Mouse (Mus musculus): ENCODE data around the gene Olig2. TPM values are rescaled to one million over a fixed set of nuclear protein-coding genes. Genes with fewer than 3 reads are reported as not detected.

Olig2 gene
- total and polyA plus RNA-seq, 2 experiments from 2014 or later = 16.0 to 58.7 TPM

- H3K4me3 ChIP-seq (ENCODE audit: low read length) = no peak overlapping the region
- no peaks in the 10 kb centered on the region for H3K36me3 ChIP-seq (ENCODE audit: insufficient read depth, low read length)
- peak overlapping the region; percentile 69 for H3K27ac ChIP-seq
- 42% methylated on average over 9 of the region's 9 CpGs for WGBS
- H3K9ac ChIP-seq (replicated peaks; ENCODE audit: low read length) = no peak overlapping the region
- no peaks in the 10 kb centered on the region for H3K9me3 ChIP-seq (ENCODE audit: low read length)
- H3K27me3 ChIP-seq (ENCODE audit: insufficient read depth, low read length) = peaks cover 8% of the 10 kb centered on the region
- TF ChIP-seq CTCF (IDR thresholded peaks at IDR 0.05; ENCODE audit: low read depth) = no peak
- H3K4me1 ChIP-seq (ENCODE audit: insufficient read depth, low read length) = no peaks in the 10 kb centered on the region
- DNase-seq (ENCODE audit: low spot score) = peak; percentile 77
- no peak overlapping the region for H3K4me2 ChIP-seq (ENCODE audit: low read depth, low read length)
- peak; percentile 84 for ATAC-seq
Observed at GRCm38 (mm10) chr16:91191663-91192237, 33.5 kb upstream of the Olig2 start.

- TF ChIP-seq CTCF (IDR thresholded peaks at IDR 0.05; ENCODE audit: low read depth) = no peak
- Histone ChIP-seq H3K4me1 (ENCODE audit: insufficient read depth, low read length) (no peaks in the 10 kb centered on the region), H3K4me3 (ENCODE audit: low read length) (no peak overlapping the region), H3K27me3 (ENCODE audit: insufficient read depth, low read length) (peaks cover 8% of the 10 kb centered on the region), H3K27ac (peak overlapping the region; percentile 69; the same call in 1 of the 2 replicates), H3K9me3 (ENCODE audit: low read length) (no peaks in the 10 kb centered on the region; the same call in 1 of the 2 replicates), H3K36me3 (ENCODE audit: insufficient read depth, low read length) (no peaks in the 10 kb centered on the region), H3K9ac (replicated peaks; ENCODE audit: low read length) (no peak overlapping the region), H3K4me2 (ENCODE audit: low read depth, low read length) (no peak overlapping the region)
- WGBS = 15% methylated on average over 15 of the region's 15 CpGs
- DNase-seq (ENCODE audit: low spot score) (peak; percentile 28), ATAC-seq (no peak)
Observed at GRCm38 (mm10) chr16:91192672-91193354, 32.4 kb upstream of the Olig2 start.

- Histone ChIP-seq H3K9me3 (ENCODE audit: low read length) (no peaks in the 10 kb centered on the region; the same call in 1 of the 2 replicates), H3K4me1 (ENCODE audit: insufficient read depth, low read length) (no peaks in the 10 kb centered on the region), H3K27ac (no peak overlapping the region), H3K4me3 (ENCODE audit: low read length) (no peak overlapping the region), H3K4me2 (ENCODE audit: low read depth, low read length) (no peak overlapping the region), H3K9ac (replicated peaks; ENCODE audit: low read length) (no peak overlapping the region), H3K36me3 (ENCODE audit: insufficient read depth, low read length) (no peaks in the 10 kb centered on the region), H3K27me3 (ENCODE audit: insufficient read depth, low read length) (no peaks in the 10 kb centered on the region)
- ATAC-seq (no peak), DNase-seq (ENCODE audit: low spot score) (no peak)
- WGBS = 93% methylated on average over 7 of the region's 7 CpGs
- no peak for TF ChIP-seq CTCF (IDR thresholded peaks at IDR 0.05; ENCODE audit: low read depth)
Observed at GRCm38 (mm10) chr16:91199815-91200214, 25.4 kb upstream of the Olig2 start.

DNA sequence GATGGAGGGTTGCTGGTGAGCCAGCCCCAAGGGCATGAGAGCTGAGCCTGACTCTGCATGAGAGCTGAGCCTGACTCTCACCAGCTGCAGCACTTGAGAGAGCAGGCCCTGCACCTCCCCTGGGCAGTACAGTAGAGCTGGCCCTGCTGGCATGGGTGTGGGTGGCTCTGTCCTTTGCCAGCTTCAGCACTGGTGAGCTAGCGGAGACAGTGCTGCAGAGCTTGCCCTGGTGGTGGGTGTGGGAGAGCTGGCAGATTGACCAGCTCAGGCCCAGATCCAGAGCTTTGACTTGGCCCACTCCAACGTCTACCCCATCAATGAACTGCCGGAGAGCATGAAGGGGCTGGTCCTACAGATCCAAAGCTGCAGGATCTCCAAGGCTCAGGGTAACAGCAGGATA lies 22.3 kb upstream of the Olig2 start:
- WGBS = 59% methylated on average over 3 of the region's 3 CpGs
- no peak for ATAC-seq
- 0 out of 2 replicates have a peak, but pooled peaks cover 3% of the 10 kb centered on the region for H3K27me3 ChIP-seq (ENCODE audit: insufficient read depth, low read length)

GRCm38 (mm10) chr16:91206371-91206770 lies 18.9 kb upstream of the Olig2 start:
- Histone ChIP-seq H3K4me3 (ENCODE audit: low read length) (no peak overlapping the region), H3K27ac (no peak overlapping the region), H3K9ac (replicated peaks; ENCODE audit: low read length) (no peak overlapping the region), H3K4me1 (ENCODE audit: insufficient read depth, low read length) (no peaks in the 10 kb centered on the region), H3K36me3 (ENCODE audit: insufficient read depth, low read length) (no peaks in the 10 kb centered on the region), H3K4me2 (ENCODE audit: low read depth, low read length) (no peak overlapping the region), H3K27me3 (ENCODE audit: insufficient read depth, low read length) (peaks cover 9% of the 10 kb centered on the region; the same call in 1 of the 2 replicates), H3K9me3 (ENCODE audit: low read length) (no peaks in the 10 kb centered on the region)
- DNase-seq (ENCODE audit: low spot score) = no peak
- ATAC-seq = no peak
- 62% methylated on average over 1 of the region's 1 CpGs for WGBS
- no peak for TF ChIP-seq CTCF (IDR thresholded peaks at IDR 0.05; ENCODE audit: low read depth)

More for the DNA sequence above, 22.3 kb upstream of the Olig2 start:
- no peak overlapping the region for H3K4me2 ChIP-seq (ENCODE audit: low read depth, low read length)
- no peaks in the 10 kb centered on the region for H3K36me3 ChIP-seq (ENCODE audit: insufficient read depth, low read length)
- TF ChIP-seq CTCF (IDR thresholded peaks at IDR 0.05; ENCODE audit: low read depth) = no peak
- no peak overlapping the region for H3K27ac ChIP-seq
- H3K9me3 ChIP-seq (ENCODE audit: low read length) = no peaks in the 10 kb centered on the region
- no peak overlapping the region for H3K9ac ChIP-seq (replicated peaks; ENCODE audit: low read length)
- H3K4me1 ChIP-seq (ENCODE audit: insufficient read depth, low read length) = no peaks in the 10 kb centered on the region
- no peak overlapping the region for H3K4me3 ChIP-seq (ENCODE audit: low read length)
- DNase-seq (ENCODE audit: low spot score) = no peak

- no peaks in the 10 kb centered on the region for H3K4me1 ChIP-seq (ENCODE audit: insufficient read depth, low read length)
- H3K27me3 ChIP-seq (ENCODE audit: insufficient read depth, low read length) = peaks cover 70% of the 10 kb centered on the region
- no peak overlapping the region for H3K4me3 ChIP-seq (ENCODE audit: low read length)
- H3K27ac ChIP-seq = no peak overlapping the region
- WGBS = 34% methylated on average over 6 of the region's 6 CpGs
- H3K9ac ChIP-seq (replicated peaks; ENCODE audit: low read length) = no peak overlapping the region
- peak; percentile 56 for TF ChIP-seq CTCF (IDR thresholded peaks at IDR 0.05; ENCODE audit: low read depth)
- no peaks in the 10 kb centered on the region for H3K36me3 ChIP-seq (ENCODE audit: insufficient read depth, low read length)
- no peak for ATAC-seq
- H3K4me2 ChIP-seq (ENCODE audit: low read depth, low read length) = no peak overlapping the region
- DNase-seq (ENCODE audit: low spot score) = no peak
- H3K9me3 ChIP-seq (ENCODE audit: low read length) = peaks cover 4% of the 10 kb centered on the region; the same call in 1 of the 2 replicates
Observed at GRCm38 (mm10) chr16:91217077-91217476, 8.2 kb upstream of the Olig2 start.

GRCm38 (mm10) chr16:91217948-91218347 lies 7.3 kb upstream of the Olig2 start:
- Histone ChIP-seq H3K27me3 (ENCODE audit: insufficient read depth, low read length) (peaks cover 73% of the 10 kb centered on the region), H3K27ac (no peak overlapping the region), H3K4me2 (ENCODE audit: low read depth, low read length) (no peak overlapping the region), H3K4me1 (ENCODE audit: insufficient read depth, low read length) (no peaks in the 10 kb centered on the region), H3K9me3 (ENCODE audit: low read length) (peaks cover 4% of the 10 kb centered on the region; the same call in 1 of the 2 replicates), H3K36me3 (ENCODE audit: insufficient read depth, low read length) (no peaks in the 10 kb centered on the region), H3K4me3 (ENCODE audit: low read length) (no peak overlapping the region), H3K9ac (replicated peaks; ENCODE audit: low read length) (no peak overlapping the region)
- ATAC-seq = no peak
- no peak for DNase-seq (ENCODE audit: low spot score)
- peak; percentile 54 for TF ChIP-seq CTCF (IDR thresholded peaks at IDR 0.05; ENCODE audit: low read depth)
- 80% methylated on average over 6 of the region's 6 CpGs for WGBS
